Mouse (Mus musculus): ENCODE results near the gene Hist1h1c. TPM values are rescaled to one million over a fixed set of nuclear protein-coding genes. Genes with fewer than 3 reads are reported as not detected.
A peak's percentile ranks its signal among the peaks of the same experiment; 100 is the strongest.
"Not testable (repeated sequence)": the region's sequence is repeated elsewhere in the genome, so short reads cannot be mapped to it uniquely, and the experiment has no call there.

Hist1h1c gene
- total RNA-seq, 1 experiment from 2014 or later: 316 TPM

- DNase-seq: no peak
Observed at GRCm38 (mm10) chr13:23716261-23717042, 22.2 kb upstream of the Hist1h1c start.

- DNase-seq: no peak
Observed at GRCm38 (mm10) chr13:23717176-23717575, 21.4 kb upstream of the Hist1h1c start.

- not testable (repeated sequence) for DNase-seq
Observed at GRCm38 (mm10) chr13:23717593-23718245, 20.9 kb upstream of the Hist1h1c start.

- no peak for DNase-seq
Observed at GRCm38 (mm10) chr13:23724239-23724638, 14.4 kb upstream of the Hist1h1c start.

- no peak for DNase-seq
Observed at GRCm38 (mm10) chr13:23725213-23725612, 13.4 kb upstream of the Hist1h1c start.

GRCm38 (mm10) chr13:23728472-23729191 is 10.0 kb upstream of the Hist1h1c start:
- DNase-seq: no peak

- no peak for DNase-seq
Observed at GRCm38 (mm10) chr13:23729192-23729525, 9.4 kb upstream of the Hist1h1c start.

- no peak for DNase-seq
Observed at GRCm38 (mm10) chr13:23729706-23730105, 8.9 kb upstream of the Hist1h1c start.

GRCm38 (mm10) chr13:23730479-23730878 is 8.1 kb upstream of the Hist1h1c start:
- no peak for DNase-seq

GRCm38 (mm10) chr13:23732156-23732804 is 6.3 kb upstream of the Hist1h1c start:
- no peak for DNase-seq

GRCm38 (mm10) chr13:23737091-23737490 is 1.5 kb upstream of the Hist1h1c start:
- DNase-seq: no peak

GRCm38 (mm10) chr13:23738041-23738440 is 567 bp upstream of the Hist1h1c start:
- DNase-seq: no peak

- DNase-seq: peak; percentile 88
Observed at GRCm38 (mm10) chr13:23739069-23739921, 687 bp downstream of the Hist1h1c start.

- no peak for DNase-seq
Observed at GRCm38 (mm10) chr13:23739922-23740252, 1.3 kb downstream of the Hist1h1c start.

- no peak for DNase-seq
Observed at GRCm38 (mm10) chr13:23740256-23740840, 1.7 kb downstream of the Hist1h1c start.

GRCm38 (mm10) chr13:23740910-23741309 is 2.3 kb downstream of the Hist1h1c start:
- no peak for DNase-seq

GRCm38 (mm10) chr13:23742007-23742406 is 3.4 kb downstream of the Hist1h1c start:
- DNase-seq: no peak

- DNase-seq: no peak
Observed at GRCm38 (mm10) chr13:23743215-23743614, 4.6 kb downstream of the Hist1h1c start.

GRCm38 (mm10) chr13:23743963-23744362 is 5.4 kb downstream of the Hist1h1c start:
- DNase-seq: no peak

GRCm38 (mm10) chr13:23744421-23745380 is 6.1 kb downstream of the Hist1h1c start:
- no peak for DNase-seq

All from adrenal gland, postnatal 25 days (tissue).